Mouse (Mus musculus) liver, adult (tissue): Measurements from ENCODE around the gene Olfr294.

Experiments used
- GATA4 ChIP-seq: IDR thresholded peaks from 2 replicates; pipeline ENCODE4 v1.6.1; 2014; ENCODE audit warnings: mild to moderate bottlenecking, low read length; ENCODE audit not compliant: insufficient replicate concordance

Gene Olfr294

DNA sequence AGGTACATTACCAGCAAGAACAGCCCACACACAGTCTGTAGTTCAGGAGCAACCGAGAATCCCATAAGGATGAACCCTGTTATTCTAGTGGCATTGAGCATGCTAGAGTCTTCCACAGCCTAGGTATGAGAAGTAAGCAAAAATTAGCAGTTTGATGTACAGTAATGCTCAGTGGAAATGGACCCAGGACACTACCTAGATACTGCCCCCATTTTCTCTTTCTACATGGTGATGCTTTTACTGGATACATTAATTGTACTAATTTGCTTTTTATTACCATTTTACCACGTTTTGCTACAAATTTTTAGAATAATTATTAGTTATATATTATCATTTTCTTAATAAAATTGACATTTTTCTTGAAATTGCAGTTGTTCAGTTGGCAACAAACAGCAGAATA, at the start of gene Olfr294:
Gene Olfr294 (minus strand): TSS at position 101 of the 400 bp plus-strand sequence.
- TF ChIP-seq GATA4: no peak

DNA sequence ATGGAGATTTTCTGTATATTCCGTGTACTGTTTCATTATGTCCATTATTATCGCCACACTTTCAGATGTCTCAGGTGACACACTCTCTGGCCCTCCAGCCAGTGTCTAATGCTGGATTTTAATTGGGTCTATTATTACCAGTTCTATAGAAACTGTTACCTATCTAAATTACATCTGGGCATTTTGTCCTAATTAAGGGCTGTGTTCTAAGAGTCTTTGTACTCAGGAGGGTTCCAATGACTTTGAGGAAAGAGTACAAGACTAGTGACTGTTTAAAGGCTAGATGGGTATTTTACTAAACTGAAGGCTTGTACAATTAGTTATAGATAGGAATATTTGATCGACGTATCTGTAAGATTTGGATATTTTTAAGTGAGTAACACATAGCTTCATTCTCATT, 32.3 kb upstream of the Olfr294 start, which contains the start of gene Olfr293:
Gene Olfr293 (plus strand): TSS at position 301 of the 400 bp plus-strand sequence.
- TF ChIP-seq GATA4: no peak

DNA sequence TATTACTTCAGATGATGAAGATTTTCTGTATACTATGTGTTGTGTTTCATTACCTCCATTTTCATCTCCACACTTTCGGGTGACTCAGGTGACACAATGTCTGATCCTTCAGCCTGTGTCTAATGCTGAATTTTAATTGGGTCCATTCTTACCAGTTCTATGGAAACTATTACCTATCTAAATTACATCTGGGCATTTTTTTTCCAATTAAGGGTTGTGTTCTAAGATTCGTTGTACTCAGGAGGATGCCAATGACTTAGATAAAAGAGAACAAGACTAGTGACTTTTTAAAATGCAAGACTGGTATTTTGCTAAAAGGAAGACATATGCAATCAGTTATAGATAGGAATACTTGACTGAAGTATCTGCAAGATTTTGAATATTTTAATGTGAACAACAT, 32.9 kb downstream of the Olfr294 start, which contains the start of gene Olfr295:
Gene Olfr295 (plus strand): TSS at position 301 of the 400 bp plus-strand sequence.
- TF ChIP-seq GATA4: no peak
